Mouse (Mus musculus): ENCODE measurements around the gene Tmem115.
"Not testable (repeated sequence)": the region's sequence is repeated elsewhere in the genome, so short reads cannot be mapped to it uniquely, and the experiment has no call there.

Tmem115 gene

DNA sequence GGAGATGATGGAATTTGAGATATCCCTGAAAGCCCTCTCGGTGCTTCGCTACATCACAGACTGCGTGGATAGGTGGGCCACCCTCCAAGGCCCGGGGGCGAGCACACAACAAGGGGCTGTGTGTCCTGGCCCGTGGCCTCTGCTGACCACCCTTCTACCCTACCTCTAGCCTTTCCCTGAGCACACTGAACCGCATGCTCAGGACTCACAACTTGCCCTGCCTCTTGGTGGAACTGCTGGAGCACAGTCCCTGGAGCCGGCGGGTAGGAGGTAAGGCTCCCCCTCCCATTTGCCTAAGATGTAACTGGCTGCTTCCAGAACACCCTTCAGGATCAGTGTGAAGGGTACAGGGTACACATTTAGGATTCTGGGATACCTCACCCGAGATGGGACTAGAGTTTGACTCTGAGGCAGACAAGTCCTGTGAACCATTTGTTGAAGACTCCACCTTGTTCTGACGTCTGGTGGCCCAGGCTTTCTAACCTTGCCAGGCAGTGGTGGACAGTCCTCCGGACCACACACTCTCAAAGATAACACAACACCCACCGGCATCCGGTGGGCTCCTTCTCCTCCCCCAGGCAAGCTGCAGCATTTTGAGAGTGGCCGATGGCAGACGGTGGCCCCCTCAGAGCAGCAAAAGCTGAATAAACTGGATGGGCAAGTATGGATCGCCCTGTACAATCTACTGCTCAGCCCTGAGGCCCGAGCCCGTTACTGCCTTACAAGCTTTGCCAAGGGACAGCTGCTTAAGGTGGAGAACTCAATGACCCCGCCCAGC, 15.7 kb downstream of the Tmem115 start:
- DNase-seq (ENCODE audit: low spot score in 2 of 2): no peak

GRCm38 (mm10) chr9:107550491-107551116, 16.9 kb downstream of the Tmem115 start:
- DNase-seq (ENCODE audit: low spot score in 2 of 2): no peak

GRCm38 (mm10) chr9:107551117-107551889, 17.6 kb downstream of the Tmem115 start, which contains the start of gene Rassf1:
Rassf1 (plus strand) TSS chr9:107551555.
- peak in 1 of 2 experiments; percentile 74 for DNase-seq (ENCODE audit: low spot score in 2 of 2)

DNA sequence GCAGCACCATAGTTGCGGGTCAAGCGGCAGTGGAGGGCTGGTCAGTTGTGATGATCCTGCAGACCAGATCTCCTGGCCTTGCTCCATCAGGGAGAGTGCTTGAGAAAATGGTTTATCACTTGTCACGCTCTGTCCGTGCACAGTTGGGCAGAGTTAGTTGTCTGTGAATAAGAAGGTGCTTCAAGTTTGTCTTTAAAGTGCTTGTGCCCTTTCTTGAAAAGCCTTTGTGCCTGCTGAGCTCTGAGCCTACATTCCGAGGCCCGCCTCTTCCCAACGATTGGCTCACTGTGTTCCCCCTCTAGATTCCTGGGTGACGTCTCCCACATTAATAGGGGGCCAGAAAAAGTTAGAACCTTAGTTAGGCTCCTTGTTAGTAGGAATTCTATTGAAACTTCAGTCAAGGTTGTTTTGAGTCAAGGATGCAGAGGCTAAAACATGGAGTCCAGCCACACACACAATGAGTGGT, 18.2 kb downstream of the Tmem115 start:
- no peak for DNase-seq (ENCODE audit: low spot score in 2 of 2)

DNA sequence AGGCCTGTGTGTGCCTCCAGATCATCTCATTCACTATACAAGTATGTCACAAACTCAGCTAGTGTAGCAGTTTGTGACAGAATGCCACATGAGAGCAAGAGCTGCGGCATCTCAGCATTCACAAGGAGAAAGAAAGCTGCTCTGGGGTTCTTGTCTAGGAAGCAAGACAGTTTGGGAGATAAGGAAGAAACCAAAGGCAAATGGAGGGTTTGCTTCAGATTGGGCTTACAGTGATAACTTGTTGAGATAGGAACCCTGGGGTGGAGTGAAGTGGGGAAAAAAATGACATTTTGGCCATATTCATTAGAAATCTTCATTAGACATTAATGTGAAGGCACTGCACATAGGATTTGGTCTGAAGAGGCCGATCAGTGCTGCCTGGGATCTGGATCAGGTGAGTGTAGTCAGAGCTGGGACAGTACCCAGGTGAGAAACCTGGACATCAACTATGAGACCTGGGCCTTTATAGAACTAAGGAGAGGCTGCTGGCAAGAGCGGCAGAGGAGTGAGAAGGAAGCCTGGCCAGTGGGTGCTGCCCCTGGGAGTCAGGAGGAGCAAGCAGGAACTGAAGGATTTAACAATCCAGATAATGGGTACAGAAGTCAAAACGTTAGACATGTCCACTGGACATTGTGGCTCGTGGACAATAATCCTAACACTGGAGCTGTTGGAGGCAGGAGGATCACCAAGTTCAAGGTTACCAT, 19.1 kb downstream of the Tmem115 start:
- no peak for DNase-seq (ENCODE audit: low spot score in 2 of 2)

GRCm38 (mm10) chr9:107553541-107554318, 20.0 kb downstream of the Tmem115 start:
- DNase-seq (ENCODE audit: low spot score in 2 of 2): no peak

GRCm38 (mm10) chr9:107554319-107554825, 20.6 kb downstream of the Tmem115 start:
- peak; percentile 86 to 92 for DNase-seq (ENCODE audit: low spot score in 2 of 2)

DNA sequence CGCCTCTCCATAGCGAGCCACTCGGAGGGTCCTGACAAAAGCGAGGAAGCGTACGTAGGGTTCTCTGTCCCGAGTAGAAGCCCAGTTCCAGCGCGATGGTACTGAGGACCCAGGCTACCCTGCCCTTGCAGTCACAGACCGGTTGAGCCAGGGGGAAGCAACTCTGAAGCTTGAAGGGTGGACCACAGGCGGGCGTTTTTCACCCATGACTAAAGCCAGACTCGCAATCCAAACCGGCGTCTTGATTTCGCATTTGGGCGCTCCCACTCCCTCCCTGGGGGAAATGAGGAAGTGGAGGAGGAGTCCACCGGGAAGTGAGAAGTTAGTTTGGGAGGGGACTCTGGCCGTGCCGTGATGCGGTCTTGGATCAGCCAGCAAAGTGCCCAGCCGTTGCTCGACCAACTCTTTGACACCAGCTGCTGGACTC, 21.3 kb downstream of the Tmem115 start:
- DNase-seq (ENCODE audit: low spot score in 2 of 2): peak in 1 of 2 experiments; percentile 76

DNA sequence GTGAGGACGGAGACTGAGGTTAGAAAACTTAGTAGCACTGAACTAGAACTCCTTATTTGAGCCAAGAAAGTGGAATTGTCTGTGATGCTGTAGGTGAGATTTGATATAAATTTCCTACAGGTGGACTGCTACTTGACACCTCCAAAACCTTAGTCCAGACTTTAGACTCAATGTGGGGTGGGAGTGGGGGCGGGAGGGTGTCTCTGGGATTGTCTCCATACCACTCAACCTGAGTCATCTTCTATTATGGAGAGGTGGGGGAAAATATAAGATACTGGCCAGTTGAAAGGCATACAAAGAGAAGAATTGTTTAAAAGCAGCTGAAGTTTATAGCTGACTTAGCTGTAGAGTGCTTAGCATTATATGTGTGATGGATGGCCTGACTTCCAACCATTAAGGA, 22.0 kb downstream of the Tmem115 start:
- no peak for DNase-seq (ENCODE audit: low spot score in 2 of 2)

DNA sequence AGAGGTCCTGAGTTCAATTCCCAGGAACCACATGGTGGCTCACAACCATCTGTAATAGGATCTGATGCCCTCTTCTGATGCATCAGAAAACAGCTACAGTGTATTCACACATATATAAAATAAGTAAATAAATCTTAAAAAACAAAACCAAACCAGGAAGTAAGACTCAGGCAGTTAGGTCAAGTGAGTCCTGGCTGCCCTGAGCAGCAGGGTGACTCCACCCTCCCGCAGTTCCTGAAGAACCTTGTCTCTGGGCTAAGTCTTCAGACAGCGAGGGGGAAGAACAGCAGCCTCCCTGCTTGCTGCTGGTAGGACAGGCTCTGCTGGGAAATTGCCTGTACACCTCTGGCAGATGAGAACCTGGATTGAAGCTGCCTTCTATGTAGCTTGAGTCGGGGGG, 22.6 kb downstream of the Tmem115 start:
- no peak for DNase-seq (ENCODE audit: low spot score in 2 of 2)

- peak; percentile 89 to 95 for DNase-seq (ENCODE audit: low spot score in 2 of 2)
These were observed 29.4 kb downstream of the Tmem115 start, which contains the start of gene Tusc2 for GRCm38 (mm10) chr9:107563029-107563581. Tusc2 (plus strand) TSS chr9:107563255.

DNA sequence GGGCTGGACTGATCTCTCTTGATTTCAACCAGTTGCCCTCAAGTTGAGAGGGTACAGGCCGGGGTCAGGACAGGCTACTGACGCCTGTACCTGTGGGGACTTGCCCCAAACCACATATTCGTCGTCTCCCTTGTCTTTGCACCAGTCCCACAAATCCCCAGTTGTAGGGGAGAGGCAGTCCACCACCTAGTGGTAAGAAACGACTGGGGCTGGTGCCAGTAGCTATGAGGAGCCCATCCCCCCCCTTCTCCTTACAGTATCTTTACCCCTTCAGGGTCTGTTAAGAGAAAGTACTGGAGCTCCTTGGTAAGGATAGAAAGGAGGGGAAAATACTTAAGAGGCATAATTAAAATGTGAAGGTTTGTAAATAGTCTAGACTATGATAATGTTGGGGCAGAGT, 31.8 kb downstream of the Tmem115 start:
- DNase-seq (ENCODE audit: low spot score in 2 of 2): not testable (repeated sequence)

GRCm38 (mm10) chr9:107566041-107566709, 32.4 kb downstream of the Tmem115 start:
- peak; percentile 76 to 85 for DNase-seq (ENCODE audit: low spot score in 2 of 2)

- DNase-seq (ENCODE audit: low spot score in 2 of 2): no peak
These were observed 33.1 kb downstream of the Tmem115 start for GRCm38 (mm10) chr9:107566855-107567254.

GRCm38 (mm10) chr9:107567702-107568319, 34.1 kb downstream of the Tmem115 start, which contains the start of gene Hyal2:
Hyal2 (plus strand) TSS chr9:107567945.
- DNase-seq (ENCODE audit: low spot score in 2 of 2): peak in 1 of 2 experiments; percentile 40

DNA sequence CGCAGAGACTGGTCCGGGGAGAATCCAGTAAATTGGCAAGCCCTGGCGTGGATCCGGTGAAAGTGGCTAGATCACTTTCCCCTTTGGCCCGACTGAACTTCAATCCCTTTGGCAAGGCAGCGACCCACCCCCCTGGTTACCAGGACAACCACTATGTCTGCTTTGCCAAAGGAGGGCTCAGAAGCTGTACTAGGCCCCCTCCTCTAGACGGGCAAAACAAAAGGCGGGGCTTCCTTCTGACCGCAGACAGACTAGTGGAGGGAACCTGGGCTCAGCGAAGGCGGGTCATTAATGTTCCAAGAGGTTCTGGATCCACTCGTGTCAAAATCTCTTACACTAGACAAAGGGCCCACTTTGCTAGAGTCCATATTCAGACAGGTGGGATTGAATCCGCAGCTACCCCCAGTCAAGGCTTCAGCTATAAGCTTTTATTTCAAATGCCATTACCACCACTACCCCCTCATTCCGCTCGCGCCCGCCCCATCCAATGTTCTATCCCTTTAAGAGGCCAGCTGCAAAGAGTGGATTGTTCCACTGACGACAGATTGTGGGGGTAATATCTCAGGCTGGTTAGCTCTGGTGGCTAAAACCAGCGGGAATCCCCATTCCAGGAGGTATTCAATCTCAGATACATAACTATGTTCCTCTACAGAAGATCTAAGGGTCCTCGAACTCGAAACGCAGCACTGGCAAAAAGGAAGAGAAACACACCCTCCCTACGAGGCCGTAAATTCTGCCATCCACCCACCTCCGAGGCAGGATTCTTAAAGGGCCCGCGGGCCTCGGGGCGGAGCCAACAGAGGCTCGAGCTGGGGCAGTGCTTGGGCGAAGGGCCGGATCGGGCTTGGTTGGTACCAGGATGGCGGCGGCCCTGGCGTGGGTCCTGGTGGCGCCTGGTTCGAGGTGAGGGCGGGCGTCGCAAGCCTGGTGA, 34.9 kb downstream of the Tmem115 start:
- DNase-seq (ENCODE audit: low spot score in 2 of 2): peak; percentile 79 to 88

DNA sequence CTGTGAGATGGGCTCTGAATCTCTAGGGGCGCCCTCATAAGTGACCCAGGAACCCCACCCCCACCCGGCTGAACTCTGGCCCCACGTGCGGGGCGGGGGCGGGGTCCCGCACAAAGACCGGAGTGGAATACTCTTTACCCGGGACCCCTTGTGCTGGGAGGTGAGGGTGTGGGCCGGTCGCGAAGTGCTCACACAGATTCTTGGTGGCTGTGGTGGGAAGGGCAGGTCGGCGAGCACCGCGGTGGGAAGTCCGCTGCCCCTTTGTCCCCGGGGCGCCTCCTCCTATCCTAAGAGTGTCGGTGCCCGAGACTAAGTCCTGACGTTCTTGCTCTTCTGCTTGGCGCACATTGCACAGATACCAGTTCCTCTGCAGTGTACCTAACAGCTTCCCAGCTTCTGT, 35.5 kb downstream of the Tmem115 start:
- no peak for DNase-seq (ENCODE audit: low spot score in 2 of 2)

DNA sequence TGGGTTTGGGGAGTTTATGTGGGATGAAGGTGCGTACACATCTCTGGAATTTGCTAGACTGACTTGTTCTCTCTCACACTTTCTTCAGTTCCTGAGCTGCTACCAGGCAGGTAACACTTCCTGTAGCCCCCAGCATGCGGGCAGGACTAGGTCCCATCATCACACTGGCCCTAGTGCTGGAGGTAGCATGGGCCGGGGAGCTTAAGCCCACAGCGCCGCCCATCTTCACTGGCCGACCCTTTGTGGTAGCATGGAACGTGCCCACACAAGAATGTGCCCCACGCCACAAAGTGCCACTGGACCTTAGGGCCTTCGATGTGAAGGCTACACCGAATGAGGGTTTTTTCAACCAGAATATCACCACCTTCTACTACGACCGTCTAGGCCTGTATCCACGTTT, 36.3 kb downstream of the Tmem115 start:
- DNase-seq (ENCODE audit: low spot score in 2 of 2): no peak
